Mouse (Mus musculus): ENCODE results near the gene Wnk1. TPM values are rescaled to one million over a fixed set of nuclear protein-coding genes. Genes with fewer than 3 reads are reported as not detected.

Gene Wnk1
- total and polyA plus RNA-seq, 3 experiments, result 157 to 369 (median 354) TPM

- TF ChIP-seq CTCF (IDR thresholded peaks at IDR 0.05) (no peak), POLR2A (IDR thresholded peaks at IDR 0.05; ENCODE audit: insufficient read depth, low read depth, low read length) (no peak), EP300 (IDR thresholded peaks at IDR 0.05; ENCODE audit: insufficient read depth, low read depth, low read length) (no peak)
- H3K4me3 ChIP-seq, result peak overlapping the region; percentile 67
- intact Hi-C loops (cut with DNase I), result loop anchor here (1.0 to 5.0 kb wide), 3 partner anchors 76 to 557 kb away; no protein-coding TSS in a partner anchor
- H3K4me1 ChIP-seq (ENCODE audit: control insufficient read depth, insufficient read depth, low read length), result peaks cover 2% of the 10 kb centered on the region
- peak overlapping the region; percentile 56 for H3K9ac ChIP-seq (ENCODE audit: low read depth, low read length)
- peaks cover 11% of the 10 kb centered on the region for H3K36me3 ChIP-seq (ENCODE audit: control insufficient read depth, insufficient read depth, low read length)
- peak overlapping the region; percentile 90 for H3K27ac ChIP-seq
- peak; percentile 51 to 60 for DNase-seq
- H3K27me3 ChIP-seq (ENCODE audit: control insufficient read depth, insufficient read depth, low read length), result no peaks in the 10 kb centered on the region
- under 1% methylated on average over 9 of the region's 9 CpGs for WGBS
- peaks cover 11% of the 10 kb centered on the region for H3K79me2 ChIP-seq (replicated peaks; ENCODE audit: control insufficient read depth, insufficient read depth, low read length)
Measured at GRCm38 (mm10) chr6:120039256-120039563, 738 bp upstream of the Wnk1 start.

- H3K9ac ChIP-seq (ENCODE audit: low read depth, low read length), result peak overlapping the region; percentile 100
- DNase-seq, result peak in 1 of 2 experiments; percentile 90
- peaks cover 11% of the 10 kb centered on the region for H3K79me2 ChIP-seq (replicated peaks; ENCODE audit: control insufficient read depth, insufficient read depth, low read length)
- WGBS, result under 1% methylated on average over 81 of the region's 85 CpGs
- peaks cover 4% of the 10 kb centered on the region for H3K4me1 ChIP-seq (ENCODE audit: control insufficient read depth, insufficient read depth, low read length)
- peak overlapping the region; percentile 99 for H3K27ac ChIP-seq
- no peaks in the 10 kb centered on the region for H3K27me3 ChIP-seq (ENCODE audit: control insufficient read depth, insufficient read depth, low read length)
- intact Hi-C loops (cut with DNase I), result loop anchor here (2.0 to 5.0 kb wide), 3 partner anchors 33 to 556 kb away; no protein-coding TSS in a partner anchor
- H3K36me3 ChIP-seq (ENCODE audit: control insufficient read depth, insufficient read depth, low read length), result peaks cover 23% of the 10 kb centered on the region
- no peak; the same call in 1 of the 2 replicates for TF ChIP-seq POLR2A (IDR thresholded peaks at IDR 0.05; ENCODE audit: insufficient read depth, low read depth, low read length)
- no peak for TF ChIP-seq EP300 (IDR thresholded peaks at IDR 0.05; ENCODE audit: insufficient read depth, low read depth, low read length)
- no peak for TF ChIP-seq CTCF (IDR thresholded peaks at IDR 0.05)
- H3K4me3 ChIP-seq, result peak overlapping the region; percentile 67
Measured at GRCm38 (mm10) chr6:120037636-120038365, 671 bp downstream of the Wnk1 start.

- under 1% methylated on average over 51 of the region's 51 CpGs for WGBS
- Histone ChIP-seq H3K4me3 (peak overlapping the region; percentile 67), H3K36me3 (ENCODE audit: control insufficient read depth, insufficient read depth, low read length) (peaks cover 30% of the 10 kb centered on the region), H3K79me2 (replicated peaks; ENCODE audit: control insufficient read depth, insufficient read depth, low read length) (peaks cover 11% of the 10 kb centered on the region), H3K27me3 (ENCODE audit: control insufficient read depth, insufficient read depth, low read length) (no peaks in the 10 kb centered on the region), H3K4me1 (ENCODE audit: control insufficient read depth, insufficient read depth, low read length) (peaks cover 5% of the 10 kb centered on the region), H3K27ac (peak overlapping the region; percentile 99), H3K9ac (ENCODE audit: low read depth, low read length) (peak overlapping the region; percentile 100)
- intact Hi-C loops (cut with DNase I), result loop anchor here (2.0 to 5.0 kb wide), 2 partner anchors 32 to 555 kb away; no protein-coding TSS in a partner anchor
- TF ChIP-seq EP300 (IDR thresholded peaks at IDR 0.05; ENCODE audit: insufficient read depth, low read depth, low read length), result no peak
- TF ChIP-seq CTCF (IDR thresholded peaks at IDR 0.05), result peak; percentile 76
- peak; percentile 77 to 79 for DNase-seq
Measured at GRCm38 (mm10) chr6:120037004-120037635, 1.4 kb downstream of the Wnk1 start.

GRCm38 (mm10) chr6:120024577-120024976 is 13.9 kb downstream of the Wnk1 start:
- Histone ChIP-seq H3K79me2 (replicated peaks; ENCODE audit: control insufficient read depth, insufficient read depth, low read length) (peaks cover 1% of the 10 kb centered on the region; the same call in 1 of the 2 replicates), H3K4me3 (no peak overlapping the region), H3K4me1 (ENCODE audit: control insufficient read depth, insufficient read depth, low read length) (peaks cover 3% of the 10 kb centered on the region), H3K9ac (ENCODE audit: low read depth, low read length) (no peak overlapping the region), H3K27ac (no peak overlapping the region), H3K27me3 (ENCODE audit: control insufficient read depth, insufficient read depth, low read length) (no peaks in the 10 kb centered on the region), H3K36me3 (ENCODE audit: control insufficient read depth, insufficient read depth, low read length) (peaks cover 36% of the 10 kb centered on the region)
- no peak for DNase-seq
- intact Hi-C loops (cut with DNase I), result no loop called here
- TF ChIP-seq POLR2A (IDR thresholded peaks at IDR 0.05; ENCODE audit: insufficient read depth, low read depth, low read length), result no peak
- no peak for TF ChIP-seq CTCF (IDR thresholded peaks at IDR 0.05)
- no peak for TF ChIP-seq EP300 (IDR thresholded peaks at IDR 0.05; ENCODE audit: insufficient read depth, low read depth, low read length)

- no peak for DNase-seq
Measured at GRCm38 (mm10) chr6:120023746-120024145, 14.7 kb downstream of the Wnk1 start.

GRCm38 (mm10) chr6:120022042-120022441 is 16.4 kb downstream of the Wnk1 start:
- H3K27ac ChIP-seq, result no peak overlapping the region
- no peak overlapping the region for H3K9ac ChIP-seq (ENCODE audit: low read depth, low read length)
- 52% methylated on average over 3 of the region's 3 CpGs for WGBS
- peaks cover 35% of the 10 kb centered on the region for H3K36me3 ChIP-seq (ENCODE audit: control insufficient read depth, insufficient read depth, low read length)
- no peak overlapping the region for H3K4me3 ChIP-seq
- no peaks in the 10 kb centered on the region for H3K27me3 ChIP-seq (ENCODE audit: control insufficient read depth, insufficient read depth, low read length)
- TF ChIP-seq POLR2A (IDR thresholded peaks at IDR 0.05; ENCODE audit: insufficient read depth, low read depth, low read length), result no peak
- no peak for TF ChIP-seq EP300 (IDR thresholded peaks at IDR 0.05; ENCODE audit: insufficient read depth, low read depth, low read length)
- TF ChIP-seq CTCF (IDR thresholded peaks at IDR 0.05), result no peak
- intact Hi-C loops (cut with DNase I), result no loop called here
- peaks cover 1% of the 10 kb centered on the region; the same call in 1 of the 2 replicates for H3K79me2 ChIP-seq (replicated peaks; ENCODE audit: control insufficient read depth, insufficient read depth, low read length)
- peaks cover 7% of the 10 kb centered on the region for H3K4me1 ChIP-seq (ENCODE audit: control insufficient read depth, insufficient read depth, low read length)
- DNase-seq, result no peak

More at GRCm38 (mm10) chr6:120023746-120024145, 14.7 kb downstream of the Wnk1 start:
- whole genome bisulfite sequencing, result 67% methylated on average over 1 of the region's 1 CpGs
- Histone ChIP-seq H3K27ac (no peak overlapping the region), H3K79me2 (replicated peaks; ENCODE audit: control insufficient read depth, insufficient read depth, low read length) (peaks cover 1% of the 10 kb centered on the region; the same call in 1 of the 2 replicates), H3K27me3 (ENCODE audit: control insufficient read depth, insufficient read depth, low read length) (no peaks in the 10 kb centered on the region), H3K4me3 (no peak overlapping the region), H3K9ac (ENCODE audit: low read depth, low read length) (no peak overlapping the region), H3K36me3 (ENCODE audit: control insufficient read depth, insufficient read depth, low read length) (peaks cover 34% of the 10 kb centered on the region), H3K4me1 (ENCODE audit: control insufficient read depth, insufficient read depth, low read length) (peaks cover 7% of the 10 kb centered on the region)
- no peak for TF ChIP-seq POLR2A (IDR thresholded peaks at IDR 0.05; ENCODE audit: insufficient read depth, low read depth, low read length)
- TF ChIP-seq EP300 (IDR thresholded peaks at IDR 0.05; ENCODE audit: insufficient read depth, low read depth, low read length), result no peak
- TF ChIP-seq CTCF (IDR thresholded peaks at IDR 0.05), result no peak
- intact Hi-C loops (cut with DNase I), result no loop called here

All from heart, adult 2 months (tissue).